Mouse (Mus musculus): Measurements from ENCODE around the gene Slc3a1. TPM values are rescaled to one million over a fixed set of nuclear protein-coding genes. Genes with fewer than 3 reads are reported as not detected.
A peak's percentile ranks its signal among the peaks of the same experiment; 100 is the strongest.

Slc3a1 gene
- total and polyA plus RNA-seq, 3 experiments: 0.05 to 0.68 TPM; not detected in 1

GRCm38 (mm10) chr17:85090120-85091099 lies 62.2 kb downstream of the Slc3a1 start, which contains the start of the genes Prepl and Camkmt:
Gene Prepl (minus strand): TSS chr17:85090241.
Gene Camkmt (plus strand): TSS chr17:85090552.
- H3K36me3 ChIP-seq (replicated peaks): peaks cover 10% of the 10 kb centered on the region
- ATAC-seq (ENCODE audit: extremely low read depth, insufficient number of reproducible peaks, low FRiP score, poor library complexity, severe bottlenecking) (peak; percentile 96), DNase-seq (ENCODE audit: low spot score) (peak; percentile 80)
- H3K4me3 ChIP-seq (ENCODE audit: low read depth, low read length): peak within 1 kb of the TSS; percentile 99
- TF ChIP-seq CTCF (IDR thresholded peaks at IDR 0.05; ENCODE audit: low read depth, low read length) (no peak), TAL1 (conservative IDR thresholded peaks at IDR 0.05; ENCODE audit: low read depth, low read length) (no peak), POLR2AphosphoS5 (IDR thresholded peaks at IDR 0.05; ENCODE audit: insufficient replicate concordance, low read depth, low read length) (no peak), GATA2 (IDR thresholded peaks at IDR 0.05; ENCODE audit: borderline replicate concordance, low read depth, low read length) (no peak)
- H3K27me3 ChIP-seq (ENCODE audit: insufficient read depth, low read length): no peaks in the 10 kb centered on the region
- H3K4me1 ChIP-seq (ENCODE audit: insufficient read depth, low read depth, low read length): peaks cover 31% of the 10 kb centered on the region
- no peaks in the 10 kb centered on the region for H3K9me3 ChIP-seq (replicated peaks)

DNA sequence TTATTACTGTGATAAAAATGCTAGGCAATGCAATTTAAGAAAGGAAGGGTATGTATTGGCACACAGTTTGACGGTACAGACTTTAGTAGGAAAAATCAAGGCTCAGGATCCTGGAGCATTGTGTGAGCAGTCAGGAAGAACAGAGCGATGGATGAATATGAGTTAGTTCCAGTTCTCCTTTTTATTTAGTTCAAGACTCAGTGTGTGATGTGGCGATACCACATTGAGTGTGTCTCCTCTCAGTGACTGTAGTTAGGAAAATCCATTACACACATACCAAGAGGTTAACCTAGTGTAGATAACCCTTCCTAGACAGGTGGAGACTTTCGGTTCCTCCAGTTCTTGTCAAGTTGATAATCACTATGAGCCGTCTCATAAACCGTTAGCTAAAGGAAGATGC lies 63.6 kb downstream of the Slc3a1 start:
- no peak for TF ChIP-seq CTCF (IDR thresholded peaks at IDR 0.05; ENCODE audit: low read depth, low read length)
- no peak for TF ChIP-seq GATA1 (IDR thresholded peaks at IDR 0.05; ENCODE audit: borderline replicate concordance, low read length)
- no peak for TF ChIP-seq POLR2AphosphoS5 (IDR thresholded peaks at IDR 0.05; ENCODE audit: insufficient replicate concordance, low read depth, low read length)
- no peak for TF ChIP-seq TAL1 (conservative IDR thresholded peaks at IDR 0.05; ENCODE audit: low read depth, low read length)
- no peak for TF ChIP-seq GATA2 (IDR thresholded peaks at IDR 0.05; ENCODE audit: borderline replicate concordance, low read depth, low read length)
- peaks cover 12% of the 10 kb centered on the region for H3K36me3 ChIP-seq (replicated peaks)
- no peaks in the 10 kb centered on the region for H3K27me3 ChIP-seq (ENCODE audit: insufficient read depth, low read length)
- DNase-seq (ENCODE audit: low spot score) (no peak), ATAC-seq (ENCODE audit: extremely low read depth, insufficient number of reproducible peaks, low FRiP score, poor library complexity, severe bottlenecking) (no peak)
- peaks cover 25% of the 10 kb centered on the region for H3K4me1 ChIP-seq (ENCODE audit: insufficient read depth, low read depth, low read length)
- H3K4me3 ChIP-seq (ENCODE audit: low read depth, low read length): no peak overlapping the region
- H3K9me3 ChIP-seq (replicated peaks): no peaks in the 10 kb centered on the region

DNA sequence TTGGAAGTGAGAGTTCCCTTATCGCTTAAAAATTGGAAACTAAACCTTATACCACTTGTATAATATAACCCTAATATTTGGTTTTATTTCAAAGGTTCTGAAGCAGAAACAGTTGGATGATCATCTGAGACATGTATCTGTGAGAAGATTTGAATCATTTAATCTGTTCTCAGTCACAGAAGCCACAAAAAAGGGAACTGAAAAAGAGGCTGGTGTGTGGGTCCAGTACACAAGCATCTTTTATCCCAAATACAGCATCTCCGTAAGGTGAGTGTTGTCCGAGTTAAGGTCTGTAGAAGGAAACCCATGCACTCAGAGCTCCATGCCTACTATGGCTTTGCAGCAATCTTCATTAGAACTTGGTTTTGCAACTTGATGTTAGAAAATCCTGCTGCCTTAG lies 68.2 kb downstream of the Slc3a1 start:
- TF ChIP-seq GATA1 (IDR thresholded peaks at IDR 0.05; ENCODE audit: borderline replicate concordance, low read length) (no peak), GATA2 (IDR thresholded peaks at IDR 0.05; ENCODE audit: borderline replicate concordance, low read depth, low read length) (no peak), CTCF (IDR thresholded peaks at IDR 0.05; ENCODE audit: low read depth, low read length) (no peak), POLR2AphosphoS5 (IDR thresholded peaks at IDR 0.05; ENCODE audit: insufficient replicate concordance, low read depth, low read length) (no peak), TAL1 (conservative IDR thresholded peaks at IDR 0.05; ENCODE audit: low read depth, low read length) (no peak)
- peaks cover 32% of the 10 kb centered on the region for H3K36me3 ChIP-seq (replicated peaks)
- DNase-seq (ENCODE audit: low spot score): no peak

GRCm38 (mm10) chr17:85098677-85099323 lies 70.6 kb downstream of the Slc3a1 start:
- no peak for ATAC-seq (ENCODE audit: extremely low read depth, insufficient number of reproducible peaks, low FRiP score, poor library complexity, severe bottlenecking)
- H3K27me3 ChIP-seq (ENCODE audit: insufficient read depth, low read length): no peaks in the 10 kb centered on the region
- DNase-seq (ENCODE audit: low spot score): no peak
- H3K4me3 ChIP-seq (ENCODE audit: low read depth, low read length): no peak overlapping the region
- H3K4me1 ChIP-seq (ENCODE audit: insufficient read depth, low read depth, low read length): peaks cover 10% of the 10 kb centered on the region
- peaks cover 35% of the 10 kb centered on the region for H3K36me3 ChIP-seq (replicated peaks)
- peaks cover 9% of the 10 kb centered on the region for H3K9me3 ChIP-seq (replicated peaks)
- no peak for TF ChIP-seq CTCF (IDR thresholded peaks at IDR 0.05; ENCODE audit: low read depth, low read length)
- no peak for TF ChIP-seq GATA1 (IDR thresholded peaks at IDR 0.05; ENCODE audit: borderline replicate concordance, low read length)
- no peak for TF ChIP-seq POLR2AphosphoS5 (IDR thresholded peaks at IDR 0.05; ENCODE audit: insufficient replicate concordance, low read depth, low read length)
- no peak for TF ChIP-seq GATA2 (IDR thresholded peaks at IDR 0.05; ENCODE audit: borderline replicate concordance, low read depth, low read length)
- no peak for TF ChIP-seq TAL1 (conservative IDR thresholded peaks at IDR 0.05; ENCODE audit: low read depth, low read length)

More for the DNA sequence above, 68.2 kb downstream of the Slc3a1 start:
- ATAC-seq (ENCODE audit: extremely low read depth, insufficient number of reproducible peaks, low FRiP score, poor library complexity, severe bottlenecking): no peak
- Histone ChIP-seq H3K27me3 (ENCODE audit: insufficient read depth, low read length) (no peaks in the 10 kb centered on the region), H3K4me1 (ENCODE audit: insufficient read depth, low read depth, low read length) (peaks cover 10% of the 10 kb centered on the region), H3K4me3 (ENCODE audit: low read depth, low read length) (no peak overlapping the region), H3K9me3 (replicated peaks) (peaks cover 9% of the 10 kb centered on the region)

DNA sequence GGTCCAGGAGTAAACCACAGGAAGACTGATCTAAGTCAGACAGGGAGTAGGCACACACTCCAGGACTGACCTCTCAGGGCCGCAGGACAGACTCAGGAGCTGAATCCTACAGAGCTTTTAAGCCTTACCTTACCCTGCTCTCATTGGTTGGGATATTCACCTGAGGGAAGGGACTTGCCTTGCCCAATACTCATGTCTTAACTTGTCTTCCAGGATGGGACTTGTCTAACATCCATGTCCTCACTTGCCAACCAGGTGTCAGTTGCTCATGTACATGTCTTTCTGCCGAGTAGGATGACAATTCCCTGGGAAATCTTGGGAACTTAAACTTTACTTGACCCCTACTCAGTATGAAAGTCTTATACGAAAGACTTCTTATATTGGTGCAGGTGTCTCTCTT lies 72.1 kb downstream of the Slc3a1 start:
- H3K27me3 ChIP-seq (ENCODE audit: insufficient read depth, low read length): no peaks in the 10 kb centered on the region
- peaks cover 35% of the 10 kb centered on the region for H3K36me3 ChIP-seq (replicated peaks)
- DNase-seq (ENCODE audit: low spot score) (no peak), ATAC-seq (ENCODE audit: extremely low read depth, insufficient number of reproducible peaks, low FRiP score, poor library complexity, severe bottlenecking) (no peak)
- H3K9me3 ChIP-seq (replicated peaks): peaks cover 9% of the 10 kb centered on the region
- H3K4me1 ChIP-seq (ENCODE audit: insufficient read depth, low read depth, low read length): peaks cover 14% of the 10 kb centered on the region
- TF ChIP-seq GATA2 (IDR thresholded peaks at IDR 0.05; ENCODE audit: borderline replicate concordance, low read depth, low read length) (no peak), GATA1 (IDR thresholded peaks at IDR 0.05; ENCODE audit: borderline replicate concordance, low read length) (no peak), POLR2AphosphoS5 (IDR thresholded peaks at IDR 0.05; ENCODE audit: insufficient replicate concordance, low read depth, low read length) (no peak)
- H3K4me3 ChIP-seq (ENCODE audit: low read depth, low read length): no peak overlapping the region

- Histone ChIP-seq H3K36me3 (replicated peaks) (peaks cover 33% of the 10 kb centered on the region), H3K4me3 (ENCODE audit: low read depth, low read length) (no peak overlapping the region), H3K27me3 (ENCODE audit: insufficient read depth, low read length) (no peaks in the 10 kb centered on the region), H3K9me3 (replicated peaks) (peaks cover 9% of the 10 kb centered on the region), H3K4me1 (ENCODE audit: insufficient read depth, low read depth, low read length) (peaks cover 14% of the 10 kb centered on the region)
- TF ChIP-seq GATA1 (IDR thresholded peaks at IDR 0.05; ENCODE audit: borderline replicate concordance, low read length): no peak
- no peak for TF ChIP-seq GATA2 (IDR thresholded peaks at IDR 0.05; ENCODE audit: borderline replicate concordance, low read depth, low read length)
- TF ChIP-seq POLR2AphosphoS5 (IDR thresholded peaks at IDR 0.05; ENCODE audit: insufficient replicate concordance, low read depth, low read length): no peak
- no peak for TF ChIP-seq CTCF (IDR thresholded peaks at IDR 0.05; ENCODE audit: low read depth, low read length)
- no peak for TF ChIP-seq TAL1 (conservative IDR thresholded peaks at IDR 0.05; ENCODE audit: low read depth, low read length)
- DNase-seq (ENCODE audit: low spot score): no peak
- ATAC-seq (ENCODE audit: extremely low read depth, insufficient number of reproducible peaks, low FRiP score, poor library complexity, severe bottlenecking): no peak
Measured at GRCm38 (mm10) chr17:85101751-85102150, 73.6 kb downstream of the Slc3a1 start.

All from G1E (cell line).